Mouse (Mus musculus): ENCODE data around the gene Tmc2. TPM values are rescaled to one million over a fixed set of nuclear protein-coding genes. Genes with fewer than 3 reads are reported as not detected.

The Tmc2 gene
- total RNA-seq, 1 experiment from 2014 or later: not detected

- no peak for ATAC-seq (replicated peaks; ENCODE audit: insufficient number of reproducible peaks, low FRiP score, low TSS enrichment, poor library complexity, severe bottlenecking)
Measured at GRCm38 (mm10) chr2:130209636-130210035, 14.6 kb downstream of the Tmc2 start.

GRCm38 (mm10) chr2:130211581-130211980 lies 16.6 kb downstream of the Tmc2 start:
- no peak for ATAC-seq (replicated peaks; ENCODE audit: insufficient number of reproducible peaks, low FRiP score, low TSS enrichment, poor library complexity, severe bottlenecking)

- ATAC-seq (replicated peaks; ENCODE audit: insufficient number of reproducible peaks, low FRiP score, low TSS enrichment, poor library complexity, severe bottlenecking): peak; percentile 63; the same call in 1 of the 2 replicates
Measured at GRCm38 (mm10) chr2:130246912-130247311, 51.9 kb downstream of the Tmc2 start.

- no peak for ATAC-seq (replicated peaks; ENCODE audit: insufficient number of reproducible peaks, low FRiP score, low TSS enrichment, poor library complexity, severe bottlenecking)
Measured at GRCm38 (mm10) chr2:130248226-130248625, 53.2 kb downstream of the Tmc2 start.

DNA sequence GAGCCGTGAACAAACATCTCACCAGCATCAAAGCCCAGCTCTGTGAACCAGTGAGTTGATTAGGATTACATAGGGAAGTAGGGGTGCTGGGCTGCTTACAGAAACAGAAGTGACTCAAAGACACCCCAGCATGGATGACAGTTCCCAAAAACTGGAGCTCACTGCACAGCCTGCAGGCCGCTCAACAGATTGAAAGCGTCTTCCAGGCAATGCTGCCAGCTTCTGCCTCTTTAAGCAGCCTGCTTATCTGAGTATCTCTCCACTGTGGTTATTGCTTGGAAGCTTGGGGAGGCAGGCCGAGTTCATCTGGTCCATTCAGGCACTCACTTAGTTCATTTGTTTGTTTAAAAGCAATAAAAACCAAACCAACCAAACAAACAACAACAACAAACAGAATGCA lies 61.8 kb downstream of the Tmc2 start:
- no peak for ATAC-seq (replicated peaks; ENCODE audit: insufficient number of reproducible peaks, low FRiP score, low TSS enrichment, poor library complexity, severe bottlenecking)

GRCm38 (mm10) chr2:130260822-130261221 lies 65.8 kb downstream of the Tmc2 start:
- no peak for ATAC-seq (replicated peaks; ENCODE audit: insufficient number of reproducible peaks, low FRiP score, low TSS enrichment, poor library complexity, severe bottlenecking)

DNA sequence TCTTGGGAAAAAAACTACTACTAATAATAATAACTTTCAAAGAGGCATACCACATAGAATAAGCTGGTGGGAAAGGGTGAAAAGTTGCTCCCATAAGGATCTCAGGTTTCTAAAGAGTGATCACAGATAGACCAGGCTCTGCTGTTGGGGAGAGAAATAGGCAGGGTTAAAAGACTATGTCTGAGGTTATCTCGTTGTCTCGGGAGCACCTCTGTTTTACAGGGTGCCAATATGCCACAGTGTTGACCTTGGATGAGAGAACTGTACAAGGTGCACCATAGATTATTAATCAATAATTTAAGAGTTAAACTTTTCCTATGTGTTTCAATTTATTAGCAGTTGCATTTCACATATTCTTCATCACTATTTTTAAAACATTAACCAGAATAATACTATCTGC lies 66.9 kb downstream of the Tmc2 start:
- no peak for ATAC-seq (replicated peaks; ENCODE audit: insufficient number of reproducible peaks, low FRiP score, low TSS enrichment, poor library complexity, severe bottlenecking)

GRCm38 (mm10) chr2:130262398-130262797 lies 67.4 kb downstream of the Tmc2 start:
- no peak for ATAC-seq (replicated peaks; ENCODE audit: insufficient number of reproducible peaks, low FRiP score, low TSS enrichment, poor library complexity, severe bottlenecking)

GRCm38 (mm10) chr2:130265520-130265919 lies 70.5 kb downstream of the Tmc2 start:
- ATAC-seq (replicated peaks; ENCODE audit: insufficient number of reproducible peaks, low FRiP score, low TSS enrichment, poor library complexity, severe bottlenecking): no peak

- no peak for ATAC-seq (replicated peaks; ENCODE audit: insufficient number of reproducible peaks, low FRiP score, low TSS enrichment, poor library complexity, severe bottlenecking)
Measured at GRCm38 (mm10) chr2:130268074-130268473, 73.1 kb downstream of the Tmc2 start.

DNA sequence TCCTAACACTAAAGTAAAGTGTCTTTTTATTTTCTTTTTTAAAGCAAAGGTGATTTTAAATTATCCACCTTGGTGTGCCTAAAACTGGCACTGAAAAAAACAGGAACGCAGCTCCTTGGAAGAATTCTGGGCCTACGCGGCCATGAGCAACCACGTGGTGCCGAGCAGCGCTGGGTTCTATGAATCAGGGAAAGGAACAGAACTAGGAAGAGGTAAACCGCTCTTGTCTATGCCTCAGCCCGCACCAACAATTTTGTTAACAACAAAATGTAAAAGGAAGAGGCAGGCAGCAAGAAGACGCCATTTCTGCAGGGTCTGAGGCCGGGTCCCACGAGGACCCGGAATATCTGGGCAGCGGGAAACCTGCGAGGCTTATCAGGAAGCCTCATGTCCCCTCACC lies 78.7 kb downstream of the Tmc2 start:
- ATAC-seq (replicated peaks; ENCODE audit: insufficient number of reproducible peaks, low FRiP score, low TSS enrichment, poor library complexity, severe bottlenecking): no peak

- ATAC-seq (replicated peaks; ENCODE audit: insufficient number of reproducible peaks, low FRiP score, low TSS enrichment, poor library complexity, severe bottlenecking): peak; percentile 97
Measured at GRCm38 (mm10) chr2:130274149-130274861, 79.3 kb downstream of the Tmc2 start, which contains the start of gene Nop56. Gene Nop56 (plus strand): TSS chr2:130274430.

GRCm38 (mm10) chr2:130274862-130275261 lies 79.9 kb downstream of the Tmc2 start:
- no peak for ATAC-seq (replicated peaks; ENCODE audit: insufficient number of reproducible peaks, low FRiP score, low TSS enrichment, poor library complexity, severe bottlenecking)

GRCm38 (mm10) chr2:130275649-130276048 lies 80.7 kb downstream of the Tmc2 start:
- no peak for ATAC-seq (replicated peaks; ENCODE audit: insufficient number of reproducible peaks, low FRiP score, low TSS enrichment, poor library complexity, severe bottlenecking)

- ATAC-seq (replicated peaks; ENCODE audit: insufficient number of reproducible peaks, low FRiP score, low TSS enrichment, poor library complexity, severe bottlenecking): no peak
Measured at GRCm38 (mm10) chr2:130279600-130280091, 84.7 kb downstream of the Tmc2 start.

DNA sequence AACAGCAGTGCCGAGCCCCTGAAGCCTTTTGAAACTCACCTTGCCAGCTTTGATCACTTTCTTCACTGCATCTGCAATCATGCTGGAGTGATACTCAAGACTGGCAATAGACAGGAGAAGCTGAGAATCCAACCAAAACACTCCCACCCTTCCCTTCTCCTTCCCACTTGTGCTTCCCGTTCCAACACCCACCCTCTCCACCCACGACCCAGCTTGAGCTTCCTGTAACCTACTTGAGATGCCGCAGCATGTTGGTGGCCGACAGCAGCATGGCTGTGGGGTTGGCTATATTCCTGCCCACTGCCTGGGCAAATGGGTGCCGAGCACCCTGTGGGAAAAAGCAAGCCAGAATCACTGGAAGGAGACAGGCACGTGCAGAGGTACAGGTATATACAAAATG lies 85.2 kb downstream of the Tmc2 start:
- no peak for ATAC-seq (replicated peaks; ENCODE audit: insufficient number of reproducible peaks, low FRiP score, low TSS enrichment, poor library complexity, severe bottlenecking)

GRCm38 (mm10) chr2:130280818-130281217 lies 85.8 kb downstream of the Tmc2 start:
- no peak for ATAC-seq (replicated peaks; ENCODE audit: insufficient number of reproducible peaks, low FRiP score, low TSS enrichment, poor library complexity, severe bottlenecking)

- ATAC-seq (replicated peaks; ENCODE audit: insufficient number of reproducible peaks, low FRiP score, low TSS enrichment, poor library complexity, severe bottlenecking): peak; percentile 90
Measured at GRCm38 (mm10) chr2:130283854-130284654, 89.1 kb downstream of the Tmc2 start, which contains the start of gene Idh3b. Gene Idh3b (minus strand): TSS chr2:130284547.

DNA sequence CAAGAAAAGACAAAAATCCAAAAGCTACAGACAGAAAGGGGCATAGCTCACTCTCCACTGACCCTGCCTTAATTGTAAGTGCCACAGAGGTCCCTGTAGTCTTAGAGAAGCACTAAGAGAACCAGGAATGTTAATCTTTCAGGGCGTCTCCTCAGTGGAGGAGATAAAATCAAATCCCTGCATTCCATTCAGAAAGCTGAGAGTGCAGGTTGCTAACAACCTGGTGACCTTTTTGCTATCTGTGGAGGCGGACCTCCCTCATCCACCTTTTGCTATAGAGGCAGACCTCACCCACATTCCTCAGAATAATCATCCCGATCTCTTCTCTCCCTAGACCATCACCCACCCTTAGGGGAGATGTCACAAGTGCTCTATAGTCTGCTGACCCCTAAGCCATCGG lies 94.1 kb downstream of the Tmc2 start:
- ATAC-seq (replicated peaks; ENCODE audit: insufficient number of reproducible peaks, low FRiP score, low TSS enrichment, poor library complexity, severe bottlenecking): no peak

GRCm38 (mm10) chr2:130291434-130291833 lies 96.4 kb downstream of the Tmc2 start:
- 0 out of 2 replicates have a peak, but pooled peaks have one; percentile 51 for ATAC-seq (replicated peaks; ENCODE audit: insufficient number of reproducible peaks, low FRiP score, low TSS enrichment, poor library complexity, severe bottlenecking)
